Mouse (Mus musculus) forebrain, embryonic 10.5 days (tissue): Measurements from ENCODE around the gene Serpinb6a. TPM values are rescaled to one million over a fixed set of nuclear protein-coding genes. Genes with fewer than 3 reads are reported as not detected.

Experiments
- DNase-seq: peaks from one replicate; pipeline ENCODE4 v3.0.0-alpha.2; 2017; ENCODE audit warnings: low spot score; ENCODE audit errors: extremely low spot score
- H3K27ac ChIP-seq: fragments of 300-500 bp; sonication (generic); 2 replicates; pipeline ENCODE4 v1.5.1; 2016; ENCODE audit warnings: mild to moderate bottlenecking
- H3K27me3 ChIP-seq: fragments of 300-500 bp; sonication (generic); 2 replicates; pipeline ENCODE4 v1.6.1; 2016; ENCODE audit warnings: mild to moderate bottlenecking; ENCODE audit not compliant: poor library complexity, severe bottlenecking
- H3K36me3 ChIP-seq: fragments of 300-500 bp; sonication (generic); replicated peaks from 2 replicates; pipeline ENCODE4 v1.6.1; 2016; ENCODE audit warnings: mild to moderate bottlenecking, moderate library complexity
- H3K4me1 ChIP-seq: fragments of 300-500 bp; sonication (generic); 2 replicates; pipeline ENCODE4 v1.6.1; 2016
- H3K4me3 ChIP-seq: fragments of 300-500 bp; sonication (generic); 2 replicates; pipeline ENCODE4 v1.5.1; 2016; ENCODE audit warnings: mild to moderate bottlenecking, moderate library complexity
- H3K9me3 ChIP-seq: fragments of 300-500 bp; sonication (generic); 2 replicates; pipeline ENCODE4 v1.6.1; 2016; ENCODE audit warnings: mild to moderate bottlenecking, moderate library complexity
- WGBS: fragments of 180-500 bp; shearing (Covaris S2); methylation state at CpG from one replicate; pipeline ENCODE4 v1.1.7; 2016; 5-methylcytosine and 5-hydroxymethylcytosine counted together
- polyA plus RNA-seq: library from polyadenylated mRNA; unstranded; fragments of >200 nt; fragmentation: Nextera tagmentation; extraction: Ambion mirVana; gene quantifications from 2 replicates; pipeline ENCODE4 v1.2.1, GENCODE M21; 2016

The Serpinb6a gene
- polyA plus RNA-seq, 1 experiment from 2014 or later = 30.0 TPM

- H3K27ac ChIP-seq = no peak overlapping the region
- DNase-seq = no peak
- peaks cover 13% of the 10 kb centered on the region; the same call in 1 of the 2 replicates for H3K27me3 ChIP-seq
- no peaks in the 10 kb centered on the region for H3K9me3 ChIP-seq
- H3K4me1 ChIP-seq = peaks cover 14% of the 10 kb centered on the region
- H3K36me3 ChIP-seq = no peaks in the 10 kb centered on the region
- 83% methylated on average over 6 of the region's 6 CpGs for WGBS
- peak overlapping the region; percentile 72; the same call in 1 of the 2 replicates for H3K4me3 ChIP-seq
Observed at GRCm38 (mm10) chr13:33934743-33935142, 67.9 kb downstream of the Serpinb6a start.

GRCm38 (mm10) chr13:33930912-33931311 lies 71.7 kb downstream of the Serpinb6a start:
- Histone ChIP-seq H3K4me1 (peaks cover 10% of the 10 kb centered on the region), H3K27me3 (0 out of 2 replicates have a peak, but pooled peaks cover 5% of the 10 kb centered on the region), H3K27ac (no peak overlapping the region), H3K9me3 (no peaks in the 10 kb centered on the region), H3K4me3 (no peak overlapping the region), H3K36me3 (no peaks in the 10 kb centered on the region)
- no peak for DNase-seq
- WGBS = 80% methylated on average over 3 of the region's 3 CpGs

GRCm38 (mm10) chr13:33930281-33930680 lies 72.3 kb downstream of the Serpinb6a start:
- 0 out of 2 replicates have a peak, but pooled peaks cover 5% of the 10 kb centered on the region for H3K27me3 ChIP-seq
- H3K4me3 ChIP-seq = no peak overlapping the region
- no peak for DNase-seq
- WGBS = 80% methylated on average over 2 of the region's 2 CpGs
- no peaks in the 10 kb centered on the region for H3K36me3 ChIP-seq
- peaks cover 4% of the 10 kb centered on the region for H3K4me1 ChIP-seq
- H3K27ac ChIP-seq = no peak overlapping the region
- no peaks in the 10 kb centered on the region for H3K9me3 ChIP-seq

- H3K27me3 ChIP-seq = no peaks in the 10 kb centered on the region
- H3K9me3 ChIP-seq = no peaks in the 10 kb centered on the region; the same call in 1 of the 2 replicates
- DNase-seq = no peak
- peaks cover 27% of the 10 kb centered on the region for H3K36me3 ChIP-seq
- H3K27ac ChIP-seq = no peak overlapping the region
- H3K4me3 ChIP-seq = no peak overlapping the region
- H3K4me1 ChIP-seq = no peaks in the 10 kb centered on the region
- 81% methylated on average over 5 of the region's 5 CpGs for WGBS
Observed at GRCm38 (mm10) chr13:33921699-33922098, 80.9 kb downstream of the Serpinb6a start.

- no peaks in the 10 kb centered on the region; the same call in 1 of the 2 replicates for H3K9me3 ChIP-seq
- H3K27me3 ChIP-seq = no peaks in the 10 kb centered on the region
- DNase-seq = no peak
- no peak overlapping the region for H3K27ac ChIP-seq
- H3K4me3 ChIP-seq = no peak overlapping the region
- 90% methylated on average over 6 of the region's 6 CpGs for WGBS
- H3K4me1 ChIP-seq = no peaks in the 10 kb centered on the region
- peaks cover 27% of the 10 kb centered on the region for H3K36me3 ChIP-seq
Observed at GRCm38 (mm10) chr13:33921041-33921440, 81.6 kb downstream of the Serpinb6a start.

GRCm38 (mm10) chr13:33906821-33907220 lies 95.8 kb downstream of the Serpinb6a start:
- H3K9me3 ChIP-seq = no peaks in the 10 kb centered on the region
- no peaks in the 10 kb centered on the region for H3K36me3 ChIP-seq
- H3K27ac ChIP-seq = no peak overlapping the region
- WGBS = 77% methylated on average over 3 of the region's 3 CpGs
- H3K4me3 ChIP-seq = no peak overlapping the region
- no peaks in the 10 kb centered on the region for H3K27me3 ChIP-seq
- no peak for DNase-seq
- no peaks in the 10 kb centered on the region for H3K4me1 ChIP-seq

- no peak for DNase-seq
- H3K4me3 ChIP-seq = no peak within 1 kb of the TSS
- WGBS = 76% methylated on average over 18 of the region's 18 CpGs
Observed at GRCm38 (mm10) chr13:33905176-33905954, 97.2 kb downstream of the Serpinb6a start, which contains the start of gene Serpinb6c. Gene Serpinb6c, minus strand, starts transcription at chr13:33905708.

GRCm38 (mm10) chr13:33903290-33903689 lies 99.3 kb downstream of the Serpinb6a start:
- H3K4me3 ChIP-seq = no peak overlapping the region
- H3K27me3 ChIP-seq = no peaks in the 10 kb centered on the region
- H3K36me3 ChIP-seq = no peaks in the 10 kb centered on the region
- 90% methylated on average over 2 of the region's 2 CpGs for WGBS
- H3K4me1 ChIP-seq = no peaks in the 10 kb centered on the region
- no peak overlapping the region for H3K27ac ChIP-seq
- DNase-seq = no peak
- no peaks in the 10 kb centered on the region for H3K9me3 ChIP-seq

More at GRCm38 (mm10) chr13:33905176-33905954, 97.2 kb downstream of the Serpinb6a start, which contains the start of gene Serpinb6c:
- H3K9me3 ChIP-seq = no peaks in the 10 kb centered on the region
- H3K36me3 ChIP-seq = no peaks in the 10 kb centered on the region
- no peak within 1 kb of the TSS for H3K27ac ChIP-seq
- no peaks in the 10 kb centered on the region for H3K4me1 ChIP-seq
- H3K27me3 ChIP-seq = no peaks in the 10 kb centered on the region

GRCm38 (mm10) chr13:33894207-33894606 lies 108.4 kb downstream of the Serpinb6a start:
- Histone ChIP-seq H3K27me3 (no peaks in the 10 kb centered on the region), H3K4me1 (no peaks in the 10 kb centered on the region), H3K27ac (no peak overlapping the region), H3K9me3 (no peaks in the 10 kb centered on the region), H3K36me3 (no peaks in the 10 kb centered on the region), H3K4me3 (no peak overlapping the region)
- WGBS = 39% methylated on average over 2 of the region's 2 CpGs
- no peak for DNase-seq

Other genes starting within 250 kb of the Serpinb6a start
- gene Serpinb6e, start 159.4 kb downstream of the Serpinb6a start, polyA plus RNA-seq = not detected in 2 replicates
- gene Serpinb6c, start 97.1 kb downstream of the Serpinb6a start, polyA plus RNA-seq = not detected in 2 replicates
- 21.8 and 24.7 TPM in 2 replicates for gene Nqo2, start 38.1 kb downstream of the Serpinb6a start, polyA plus RNA-seq
- 7.0 and 7.7 TPM in 2 replicates for gene Ripk1, start 431 bp downstream of the Serpinb6a start, polyA plus RNA-seq
- gene Bphl, start 34.8 kb upstream of the Serpinb6a start, polyA plus RNA-seq = 33.6 and 35.1 TPM in 2 replicates
- gene Tubb2a, start 75.2 kb upstream of the Serpinb6a start, polyA plus RNA-seq = 79.2 and 98.2 TPM in 2 replicates
- 137 and 151 TPM in 2 replicates for gene Tubb2b, start 127.7 kb upstream of the Serpinb6a start, polyA plus RNA-seq
- 129 and 133 TPM in 2 replicates for gene Psmg4, start 160.2 kb upstream of the Serpinb6a start, polyA plus RNA-seq